Comparison of ENCODE assay signal across 19 mouse cellular contexts in the genomic region with DNA sequence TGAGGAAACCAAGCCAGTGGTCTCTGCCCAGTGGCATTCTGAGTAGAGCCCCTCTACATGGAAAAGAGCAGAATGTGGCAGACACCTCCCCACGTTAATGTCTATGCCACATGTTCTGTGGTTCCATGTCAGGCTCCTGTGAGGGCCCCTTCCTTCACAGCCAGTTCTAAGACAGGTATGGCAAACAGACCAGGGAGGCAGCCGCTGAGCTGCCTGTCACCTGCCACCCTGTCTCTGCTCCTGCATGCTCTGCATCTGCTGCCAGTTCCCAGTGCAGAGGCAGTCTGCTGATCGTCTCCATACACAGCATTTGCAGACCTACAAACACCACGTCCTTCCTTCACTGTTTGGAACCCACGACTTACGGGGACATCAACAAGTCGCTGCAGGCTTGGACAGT. TPM values are rescaled to one million over a fixed set of nuclear protein-coding genes. Genes with fewer than 3 reads are reported as not detected.
DNase-seq lines count a peak whose midpoint lies in the region; ATAC-seq and TF ChIP-seq lines count a peak whose summit lies in the region.
"Had no signal": no experiment of that assay in that cellular context is flagged by ENCODE, and none has a peak within 500 bp of the region (broad histone marks: within the 10 kb centered on the region; RNA-seq: fewer than 3 reads in every experiment).

No protein-coding gene starts in this region.

- no peak for DNase-seq in heart, postnatal 14 days
- DNase-seq in heart, postnatal 0 days (ENCODE audit: low spot score): no peak
- no peak for DNase-seq in heart, adult 2 months
- DNase-seq in thymus, postnatal 0 days (ENCODE audit: low spot score): peak; percentile 57
- peak; percentile 65 for DNase-seq in thymus, postnatal 25 days
- no peak for DNase-seq in urinary bladder, postnatal 4 days (ENCODE audit: low spot score in 2 of 2)
- no peak for DNase-seq in lung, postnatal 25 days (ENCODE audit: low spot score)
- DNase-seq: adrenal gland, adult 8-10 months; adrenal gland, postnatal 36 days; cerebellum, adult 2 months; cerebellum, postnatal 10 days; gastrocnemius, adult 2 months; gastrocnemius, postnatal 25 days had no signal

- intact Hi-C loops in heart, postnatal 14 days (cut with DNase I): no loop called here
- intact Hi-C loops in heart, adult 2 months (cut with DNase I): no loop called here

- ATAC-seq in heart, embryonic 12.5 days (ENCODE audit: insufficient number of reproducible peaks, low FRiP score): no peak
- ATAC-seq in heart, postnatal 0 days (ENCODE audit: insufficient read depth, low read depth): no peak
- ATAC-seq: forebrain, embryonic 14.5 days; intestine, embryonic 16.5 days had no signal

- no peak overlapping the region for H3K4me2 ChIP-seq in heart, embryonic 12.5 days
- H3K4me2 ChIP-seq in heart, postnatal 0 days (ENCODE audit: low read depth, low read length): no peak overlapping the region
- H3K4me2 ChIP-seq: hindbrain, embryonic 14.5 days had no signal

- H3K36me3 ChIP-seq in heart, embryonic 12.5 days: peaks cover 59% of the 10 kb centered on the region
- H3K36me3 ChIP-seq in heart, postnatal 0 days (replicated peaks; ENCODE audit: control insufficient read depth, insufficient read depth, low read length): peaks cover 38% of the 10 kb centered on the region
- H3K36me3 ChIP-seq in heart, adult 2 months (ENCODE audit: control insufficient read depth, insufficient read depth, low read length): no peaks in the 10 kb centered on the region

- H3K4me3 ChIP-seq in heart, embryonic 12.5 days: no peak overlapping the region
- no peak overlapping the region for H3K4me3 ChIP-seq in heart, postnatal 0 days (ENCODE audit: low read depth, low read length)
- no peak overlapping the region for H3K4me3 ChIP-seq in heart, adult 2 months
- H3K4me3 ChIP-seq: embryonic facial prominence, embryonic 10.5 days; gastrocnemius, adult 2 months; hindbrain, embryonic 10.5 days had no signal

- no peak for TF ChIP-seq EP300 in heart, postnatal 0 days (IDR thresholded peaks at IDR 0.05; ENCODE audit: low read depth)
- no peak for TF ChIP-seq EP300 in heart, adult 2 months (IDR thresholded peaks at IDR 0.05; ENCODE audit: insufficient read depth, low read depth, low read length)

- H3K27me3 ChIP-seq in heart, embryonic 12.5 days (replicated peaks): no peaks in the 10 kb centered on the region
- H3K27me3 ChIP-seq in heart, postnatal 0 days (ENCODE audit: control insufficient read depth, insufficient read depth, low read length): no peaks in the 10 kb centered on the region
- H3K27me3 ChIP-seq in heart, adult 2 months (ENCODE audit: control insufficient read depth, insufficient read depth, low read length): no peaks in the 10 kb centered on the region

- H3K9me3 ChIP-seq in heart, embryonic 12.5 days (replicated peaks): no peaks in the 10 kb centered on the region
- no peaks in the 10 kb centered on the region for H3K9me3 ChIP-seq in heart, postnatal 0 days (replicated peaks; ENCODE audit: control insufficient read depth, low read length)
- H3K9me3 ChIP-seq: embryonic facial prominence, embryonic 10.5 days; hindbrain, embryonic 10.5 days had no signal

- H3K4me1 ChIP-seq in heart, embryonic 12.5 days (replicated peaks): peaks cover 62% of the 10 kb centered on the region
- H3K4me1 ChIP-seq in heart, postnatal 0 days (ENCODE audit: control insufficient read depth, insufficient read depth): peaks cover 21% of the 10 kb centered on the region
- H3K4me1 ChIP-seq in heart, adult 2 months (ENCODE audit: control insufficient read depth, insufficient read depth, low read length): peaks cover 3% of the 10 kb centered on the region; the same call in 1 of the 2 replicates

- H3K79me2 ChIP-seq in heart, adult 2 months (replicated peaks; ENCODE audit: control insufficient read depth, insufficient read depth, low read length): no peaks in the 10 kb centered on the region

- peak overlapping the region; percentile 0; the same call in 1 of the 2 replicates for H3K9ac ChIP-seq in heart, embryonic 12.5 days
- H3K9ac ChIP-seq in heart, postnatal 0 days (replicated peaks; ENCODE audit: low read depth, low read length): no peak overlapping the region
- no peak overlapping the region for H3K9ac ChIP-seq in heart, adult 2 months (ENCODE audit: low read depth, low read length)
- H3K9ac ChIP-seq: hindbrain, embryonic 14.5 days had no signal

- no peak overlapping the region for H3K27ac ChIP-seq in heart, embryonic 12.5 days (ENCODE audit: poor library complexity, severe bottlenecking)
- H3K27ac ChIP-seq in heart, postnatal 0 days (ENCODE audit: low read depth): peak overlapping the region; percentile 34; the same call in 1 of the 2 replicates
- no peak overlapping the region for H3K27ac ChIP-seq in heart, adult 2 months
- H3K27ac ChIP-seq: embryonic facial prominence, embryonic 10.5 days; gastrocnemius, adult 2 months; hindbrain, embryonic 10.5 days; hindbrain, embryonic 14.5 days had no signal

- no peak for TF ChIP-seq POLR2A in heart, adult 2 months (IDR thresholded peaks at IDR 0.05; ENCODE audit: insufficient read depth, low read depth, low read length)

- TF ChIP-seq CTCF in heart, postnatal 0 days (IDR thresholded peaks at IDR 0.05; ENCODE audit: low read depth): no peak
- no peak for TF ChIP-seq CTCF in heart, adult 2 months (IDR thresholded peaks at IDR 0.05)

- WGBS in heart, embryonic 12.5 days: 71% methylated on average over 7 of the region's 7 CpGs
- 70% methylated on average over 7 of the region's 7 CpGs for WGBS in heart, postnatal 0 days
- 87% methylated on average over 7 of the region's 7 CpGs for WGBS in heart, adult 2 months

RNA-seq across cellular contexts. Expression of gene Fam78a, which starts 32.2 kb away (rescaled TPM):
- polyA plus RNA-seq in heart, embryonic 12.5 days (2016; fragmentation: Nextera tagmentation; extraction: Ambion mirVana): 48.1 and 50.7 TPM in 2 replicates
- total RNA-seq in heart, postnatal 14 days (2021): 10 to 100 TPM; 22.8 to 23.9 TPM
- total RNA-seq in heart, postnatal 0 days (2014; rRNA removed; ENCODE audit: low replicate concordance): 28.7 and 34.9 TPM in 2 replicates
- polyA plus RNA-seq in heart, postnatal 0 days (2015; fragmentation: Nextera tagmentation; extraction: Ambion mirVana): 14.6 and 18.0 TPM in 2 replicates
- total RNA-seq in heart, adult 2 months (2021): 10 to 100 TPM; 15.9 to 19.1 TPM
- 18.7 and 24.9 TPM in 2 replicates for polyA plus RNA-seq in heart, adult 2 months (2012; rRNA removed)
- polyA plus RNA-seq in thymus, postnatal 0 days (2015; fragmentation: Nextera tagmentation; extraction: Ambion mirVana): 57.5 and 68.6 TPM in 2 replicates

RNA-seq across cellular contexts. Expression of gene Plpp7, which starts 42.9 kb away (rescaled TPM):
- 11.4 and 13.6 TPM in 2 replicates for polyA plus RNA-seq in heart, embryonic 12.5 days (2016; fragmentation: Nextera tagmentation; extraction: Ambion mirVana)
- 10 to 100 TPM; 26.1 to 30.9 TPM for total RNA-seq in heart, postnatal 14 days (2021)
- 30.7 and 56.3 TPM in 2 replicates for total RNA-seq in heart, postnatal 0 days (2014; rRNA removed; ENCODE audit: low replicate concordance)
- 23.4 and 24.0 TPM in 2 replicates for polyA plus RNA-seq in heart, postnatal 0 days (2015; fragmentation: Nextera tagmentation; extraction: Ambion mirVana)
- 10 to 100 TPM; 33.6 to 33.8 TPM for total RNA-seq in heart, adult 2 months (2021)
- 56.3 and 62.1 TPM in 2 replicates for polyA plus RNA-seq in heart, adult 2 months (2012; rRNA removed)
- polyA plus RNA-seq in thymus, postnatal 0 days (2015; fragmentation: Nextera tagmentation; extraction: Ambion mirVana): 0.91 and 1.0 TPM in 2 replicates

Comparison
In these comparisons a context has a peak if more than half of its experiments do, and no peak if none do; other contexts are left out.
1. DNase-seq: peak in thymus, postnatal 0 days (single experiment) and thymus, postnatal 25 days (single experiment); none in heart, postnatal 14 days (0 of 2), heart, postnatal 0 days (single experiment), heart, adult 2 months (0 of 2), urinary bladder, postnatal 4 days (0 of 2) and lung, postnatal 25 days (single experiment).